Mouse (Mus musculus) midbrain, embryonic 10.5 days (tissue): ENCODE results near the gene Ssh3. TPM values are rescaled to one million over a fixed set of nuclear protein-coding genes. Genes with fewer than 3 reads are reported as not detected.

Experiments
- DNase-seq: peaks from one replicate; pipeline ENCODE4 v3.0.0-alpha.2; 2017; ENCODE audit warnings: low spot score
- H3K27ac ChIP-seq: fragments of 300-500 bp; sonication (generic); replicated peaks from 2 replicates; pipeline ENCODE4 v1.5.1; 2016; ENCODE audit warnings: mild to moderate bottlenecking
- H3K27me3 ChIP-seq: fragments of 300-500 bp; sonication (generic); 2 replicates; pipeline ENCODE4 v1.6.1; 2016; ENCODE audit warnings: low read depth, mild to moderate bottlenecking; ENCODE audit not compliant: poor library complexity, severe bottlenecking
- H3K36me3 ChIP-seq: fragments of 300-500 bp; sonication (generic); 2 replicates; pipeline ENCODE4 v1.6.1; 2016; ENCODE audit warnings: mild to moderate bottlenecking, moderate library complexity
- H3K4me1 ChIP-seq: fragments of 300-500 bp; sonication (generic); 2 replicates; pipeline ENCODE4 v1.6.1; 2016
- H3K4me3 ChIP-seq: fragments of 300-500 bp; sonication (generic); 2 replicates; pipeline ENCODE4 v1.5.1; 2016; ENCODE audit warnings: mild to moderate bottlenecking, moderate library complexity
- H3K9me3 ChIP-seq: fragments of 300-500 bp; sonication (generic); replicated peaks from 2 replicates; pipeline ENCODE4 v1.6.1; 2016; ENCODE audit warnings: mild to moderate bottlenecking
- WGBS: fragments of 180-500 bp; shearing (Covaris S2); methylation state at CpG from one replicate; pipeline ENCODE4 v1.1.7; 2016; 5-methylcytosine and 5-hydroxymethylcytosine counted together
- polyA plus RNA-seq: library from polyadenylated mRNA; unstranded; fragments of >200 nt; fragmentation: Nextera tagmentation; extraction: Ambion mirVana; gene quantifications from 2 replicates; pipeline ENCODE4 v1.2.1, GENCODE M21; 2016

The Ssh3 gene
- polyA plus RNA-seq: 3.2 and 3.6 TPM in 2 replicates

- Histone ChIP-seq H3K27me3 (peaks cover 53% of the 10 kb centered on the region), H3K36me3 (peaks cover 20% of the 10 kb centered on the region), H3K27ac (0 out of 2 replicates have a peak within 1 kb of the TSS, but pooled peaks have one; percentile 14), H3K9me3 (no peaks in the 10 kb centered on the region), H3K4me3 (peak within 1 kb of the TSS; percentile 50), H3K4me1 (peaks cover 9% of the 10 kb centered on the region)
- 5% methylated on average over 46 of the region's 46 CpGs for WGBS
- no peak for DNase-seq
These were observed at the start of gene Ssh3 for GRCm38 (mm10) chr19:4268566-4269361. Gene Ssh3, minus strand, starts transcription at chr19:4269180.

GRCm38 (mm10) chr19:4317181-4317580 lies 48.2 kb upstream of the Ssh3 start:
- WGBS: 94% methylated on average over 3 of the region's 3 CpGs
- Histone ChIP-seq H3K36me3 (peaks cover 77% of the 10 kb centered on the region), H3K9me3 (no peaks in the 10 kb centered on the region), H3K4me1 (no peaks in the 10 kb centered on the region), H3K4me3 (no peak overlapping the region), H3K27me3 (no peaks in the 10 kb centered on the region), H3K27ac (no peak overlapping the region)
- DNase-seq: no peak

DNA sequence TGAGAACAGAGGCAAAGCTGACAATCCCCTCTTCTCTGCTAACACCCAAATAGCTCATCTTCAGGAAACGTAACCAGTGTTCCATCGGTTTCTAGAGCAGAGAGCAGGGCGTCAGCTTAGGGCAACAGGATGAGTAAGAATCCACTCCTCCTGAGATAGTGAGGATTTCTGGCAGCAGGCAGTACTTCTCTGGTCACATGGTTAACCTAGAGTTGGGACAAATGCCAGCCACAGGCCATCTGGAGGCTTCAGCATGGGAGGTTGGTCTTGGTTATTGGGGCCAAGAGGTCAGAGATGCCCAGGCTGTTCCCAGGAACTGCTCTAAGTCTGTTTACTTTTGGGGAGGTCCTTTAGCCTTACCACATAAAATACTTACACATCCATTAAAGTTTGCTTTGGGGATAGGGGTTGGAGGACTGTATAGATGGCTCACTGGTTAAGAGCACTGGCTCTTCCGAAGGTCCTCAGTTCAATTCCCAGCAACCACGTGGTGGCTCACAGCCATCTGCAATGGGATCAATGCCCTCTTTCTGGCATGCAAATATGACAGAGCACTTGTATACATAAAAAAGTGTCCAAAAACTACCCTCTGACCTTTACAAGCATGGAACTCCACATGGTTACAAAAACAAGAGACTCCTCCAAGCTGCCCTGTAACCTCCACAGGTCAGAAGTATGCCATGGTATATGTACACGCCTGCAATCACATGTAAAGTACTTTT lies 46.4 kb upstream of the Ssh3 start:
- no peak for DNase-seq
- no peaks in the 10 kb centered on the region for H3K27me3 ChIP-seq
- H3K4me1 ChIP-seq: no peaks in the 10 kb centered on the region
- no peak overlapping the region for H3K27ac ChIP-seq
- no peak overlapping the region for H3K4me3 ChIP-seq
- H3K36me3 ChIP-seq: peaks cover 60% of the 10 kb centered on the region
- no peaks in the 10 kb centered on the region for H3K9me3 ChIP-seq
- 85% methylated on average over 6 of the region's 6 CpGs for WGBS

DNA sequence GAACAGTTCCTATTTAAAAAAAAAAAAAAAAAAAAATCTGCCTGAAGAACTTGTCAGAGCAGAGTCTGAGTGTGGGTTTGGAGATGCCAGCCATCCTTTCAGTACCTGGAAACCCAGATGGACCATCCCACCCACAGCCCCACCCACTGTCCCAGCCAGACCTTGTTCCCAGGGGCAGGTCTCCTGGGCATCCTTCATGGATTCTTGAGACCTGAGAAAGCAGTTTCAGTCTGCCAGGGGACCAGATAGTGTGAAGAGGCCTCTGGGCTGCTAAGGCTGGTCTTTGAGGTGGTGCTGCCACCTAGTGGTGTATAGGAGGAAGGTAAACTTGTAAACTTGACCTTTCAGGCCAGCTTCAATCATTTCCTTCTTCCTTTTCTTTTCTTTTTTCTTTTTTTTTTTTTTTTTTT lies 40.8 kb upstream of the Ssh3 start:
- H3K4me3 ChIP-seq: no peak overlapping the region
- no peaks in the 10 kb centered on the region for H3K27me3 ChIP-seq
- no peaks in the 10 kb centered on the region for H3K9me3 ChIP-seq
- DNase-seq: peak; percentile 63
- no peak overlapping the region for H3K27ac ChIP-seq
- peaks cover 13% of the 10 kb centered on the region for H3K4me1 ChIP-seq
- H3K36me3 ChIP-seq: peaks cover 9% of the 10 kb centered on the region

DNA sequence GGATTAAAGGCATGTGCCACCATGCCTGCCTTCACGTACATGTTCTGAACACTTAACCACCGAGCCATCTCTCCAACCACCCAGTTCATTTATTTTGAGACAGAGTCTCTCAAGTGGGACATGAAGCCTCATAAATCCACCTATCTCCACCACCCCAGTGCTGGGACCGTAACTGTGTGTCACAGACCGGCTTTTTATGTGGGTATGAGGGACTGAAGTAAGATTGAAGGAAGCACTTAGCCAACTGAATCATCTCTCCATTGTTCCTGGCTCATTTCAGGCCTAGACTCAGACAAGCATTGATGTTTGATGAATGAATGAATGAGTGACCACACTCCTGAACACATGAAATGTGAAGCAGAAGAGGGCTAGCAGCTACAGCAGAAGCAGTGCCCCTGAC lies 40.3 kb upstream of the Ssh3 start:
- H3K36me3 ChIP-seq: peaks cover 9% of the 10 kb centered on the region
- no peak overlapping the region for H3K27ac ChIP-seq
- DNase-seq: no peak
- WGBS: 96% methylated on average over 4 of the region's 4 CpGs
- H3K9me3 ChIP-seq: no peaks in the 10 kb centered on the region
- H3K4me1 ChIP-seq: peaks cover 18% of the 10 kb centered on the region
- no peaks in the 10 kb centered on the region for H3K27me3 ChIP-seq
- H3K4me3 ChIP-seq: no peak overlapping the region

GRCm38 (mm10) chr19:4306190-4306577 lies 37.2 kb upstream of the Ssh3 start, which contains the start of gene Grk2:
Gene Grk2, minus strand, starts transcription at chr19:4306222.
- Histone ChIP-seq H3K27ac (peak within 1 kb of the TSS; percentile 95), H3K27me3 (no peaks in the 10 kb centered on the region), H3K36me3 (no peaks in the 10 kb centered on the region), H3K9me3 (no peaks in the 10 kb centered on the region), H3K4me1 (peaks cover 49% of the 10 kb centered on the region), H3K4me3 (peak within 1 kb of the TSS; percentile 97)
- WGBS: 13% methylated on average over 46 of the region's 46 CpGs
- DNase-seq: peak; percentile 85

DNA sequence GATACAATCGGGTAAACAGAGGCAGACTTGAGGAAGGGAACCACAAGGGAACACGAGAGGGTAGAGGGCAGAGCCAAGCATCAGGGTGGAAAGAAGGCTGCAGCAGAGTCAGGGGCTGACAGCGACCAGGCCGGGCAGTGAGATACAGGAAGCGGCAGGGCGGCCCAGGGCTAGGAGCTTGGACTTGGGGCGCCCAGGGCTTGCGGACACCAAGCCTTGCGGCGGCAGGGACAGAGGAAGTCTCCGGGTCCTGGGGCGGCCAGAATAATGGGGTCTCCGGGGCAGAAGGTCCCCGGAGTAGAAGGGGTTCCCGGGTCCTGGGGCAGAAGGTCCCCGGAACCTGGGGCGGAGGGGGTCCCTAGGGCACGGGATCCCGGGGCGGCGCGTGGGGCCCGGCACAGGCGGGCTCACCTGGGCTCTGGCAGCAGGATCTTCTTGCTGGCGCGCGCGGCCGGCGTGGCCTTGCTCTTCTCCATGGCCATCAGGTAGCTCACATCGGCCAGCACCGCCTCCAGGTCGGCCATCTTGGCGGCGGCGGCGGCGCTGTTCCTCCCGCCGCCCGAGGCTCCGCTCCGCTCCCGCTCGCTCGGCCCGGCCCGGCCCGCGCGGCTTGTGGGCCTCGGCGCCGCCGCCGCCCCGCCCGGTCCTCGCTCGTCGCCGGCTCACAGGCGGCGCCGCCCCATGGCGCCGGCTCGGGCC lies 36.7 kb upstream of the Ssh3 start:
- H3K27ac ChIP-seq: peak overlapping the region; percentile 95
- H3K27me3 ChIP-seq: no peaks in the 10 kb centered on the region
- H3K36me3 ChIP-seq: no peaks in the 10 kb centered on the region
- H3K4me1 ChIP-seq: peaks cover 54% of the 10 kb centered on the region
- no peaks in the 10 kb centered on the region for H3K9me3 ChIP-seq
- peak overlapping the region; percentile 97 for H3K4me3 ChIP-seq
- DNase-seq: peak; percentile 74
- 9% methylated on average over 68 of the region's 68 CpGs for WGBS

GRCm38 (mm10) chr19:4304871-4305321 lies 35.9 kb upstream of the Ssh3 start:
- WGBS: 62% methylated on average over 4 of the region's 4 CpGs
- Histone ChIP-seq H3K27me3 (no peaks in the 10 kb centered on the region), H3K9me3 (no peaks in the 10 kb centered on the region), H3K4me1 (peaks cover 62% of the 10 kb centered on the region), H3K4me3 (peak overlapping the region; percentile 97), H3K27ac (peak overlapping the region; percentile 95; the same call in 1 of the 2 replicates), H3K36me3 (no peaks in the 10 kb centered on the region)
- no peak for DNase-seq

DNA sequence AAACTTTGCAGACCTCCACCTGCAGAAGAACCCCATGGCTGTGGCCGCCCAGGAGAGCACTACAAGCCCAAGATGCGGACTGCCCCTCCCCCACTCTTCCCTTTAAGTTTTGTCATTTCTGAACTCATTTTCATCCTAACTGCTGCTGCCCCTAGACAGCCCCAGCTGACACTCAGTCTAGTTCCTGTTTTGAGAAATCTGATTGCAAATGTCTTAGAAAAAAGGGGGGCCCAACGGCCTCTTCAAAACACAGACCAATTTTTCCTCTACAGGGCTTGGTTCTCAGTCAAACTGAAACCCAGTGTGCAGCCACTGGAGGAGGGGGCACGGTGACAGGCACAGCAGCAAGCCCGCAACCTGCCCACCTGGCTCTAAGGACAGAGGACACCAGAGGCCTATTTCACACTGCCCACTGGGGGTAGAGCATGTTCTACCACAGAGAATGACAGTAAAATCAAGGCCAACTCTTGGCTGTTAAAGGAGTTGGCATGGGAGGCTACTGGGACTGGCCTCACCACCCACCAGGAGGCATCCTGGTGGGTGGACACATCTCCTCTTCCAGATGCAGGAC lies 35.4 kb upstream of the Ssh3 start:
- WGBS: 83% methylated on average over 5 of the region's 5 CpGs
- Histone ChIP-seq H3K4me3 (peak overlapping the region; percentile 97), H3K4me1 (peaks cover 63% of the 10 kb centered on the region), H3K27ac (no peak overlapping the region), H3K36me3 (no peaks in the 10 kb centered on the region), H3K27me3 (no peaks in the 10 kb centered on the region), H3K9me3 (no peaks in the 10 kb centered on the region)
- DNase-seq: no peak

DNA sequence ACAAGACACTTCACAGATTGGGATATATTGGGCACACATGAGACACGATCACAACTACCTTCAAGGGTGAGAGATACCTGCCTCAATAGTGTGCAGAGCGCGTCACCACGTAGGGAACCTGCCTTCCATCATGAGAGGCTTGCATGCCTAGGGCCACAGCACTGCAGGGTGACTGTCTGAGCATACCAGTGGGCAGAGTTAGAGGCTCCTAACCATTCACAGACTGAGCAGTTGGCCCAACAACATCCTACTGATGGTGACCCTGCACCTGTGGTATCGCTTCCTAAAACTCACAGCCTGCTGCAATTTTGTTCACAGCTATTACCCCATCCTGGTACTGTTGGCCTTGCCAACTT lies 34.6 kb upstream of the Ssh3 start:
- no peaks in the 10 kb centered on the region for H3K36me3 ChIP-seq
- WGBS: 97% methylated on average over 5 of the region's 5 CpGs
- H3K4me1 ChIP-seq: peaks cover 63% of the 10 kb centered on the region
- no peak for DNase-seq
- no peak overlapping the region for H3K27ac ChIP-seq
- no peaks in the 10 kb centered on the region for H3K9me3 ChIP-seq
- H3K27me3 ChIP-seq: no peaks in the 10 kb centered on the region
- no peak overlapping the region for H3K4me3 ChIP-seq

DNA sequence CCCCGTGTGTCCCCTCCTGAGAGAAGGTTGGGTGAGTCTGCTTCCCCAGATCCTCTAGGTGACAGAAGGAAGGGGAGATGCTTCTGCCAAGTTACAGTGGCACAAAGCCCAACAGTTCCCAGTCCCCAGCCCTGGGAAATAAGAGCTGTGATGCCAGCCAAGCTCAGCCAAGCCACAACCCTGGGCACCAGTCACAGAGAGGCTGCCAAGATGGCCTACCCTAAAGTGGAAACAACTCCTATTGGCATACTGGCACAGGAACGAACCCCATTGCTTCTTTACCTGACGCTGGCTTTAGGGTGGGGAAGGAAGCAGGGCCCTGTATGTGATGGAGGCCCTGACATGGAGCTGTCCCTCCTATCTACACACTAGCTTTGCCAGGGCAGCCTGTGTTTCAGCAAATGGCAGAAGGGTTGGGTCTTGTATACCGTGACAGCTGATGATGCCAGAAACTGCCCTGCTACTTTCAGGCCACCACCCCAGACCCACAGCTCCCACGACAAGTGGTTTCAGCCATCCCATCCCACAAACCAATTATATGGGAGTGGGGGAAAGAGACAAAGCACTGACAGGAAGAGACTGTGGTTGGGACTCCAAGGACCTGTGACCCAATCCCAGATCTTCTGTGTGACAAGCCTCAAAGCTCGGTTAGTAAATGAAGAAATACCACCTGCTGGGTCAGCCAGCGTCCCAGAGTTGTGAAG lies 34.1 kb upstream of the Ssh3 start:
- Histone ChIP-seq H3K36me3 (peaks cover 2% of the 10 kb centered on the region; the same call in 1 of the 2 replicates), H3K27ac (no peak overlapping the region), H3K27me3 (no peaks in the 10 kb centered on the region), H3K9me3 (no peaks in the 10 kb centered on the region), H3K4me1 (peaks cover 63% of the 10 kb centered on the region), H3K4me3 (peak overlapping the region; percentile 16)
- 80% methylated on average over 7 of the region's 7 CpGs for WGBS
- DNase-seq: no peak
